Mouse (Mus musculus): ENCODE data around the gene Plekho1. TPM values are rescaled to one million over a fixed set of nuclear protein-coding genes. Genes with fewer than 3 reads are reported as not detected.
A peak's percentile ranks its signal among the peaks of the same experiment; 100 is the strongest.
"Not testable (repeated sequence)": the region's sequence is repeated elsewhere in the genome, so short reads cannot be mapped to it uniquely, and the experiment has no call there.

Gene Plekho1
- polyA plus RNA-seq, 1 experiment from 2014 or later: 80.1 TPM

DNA sequence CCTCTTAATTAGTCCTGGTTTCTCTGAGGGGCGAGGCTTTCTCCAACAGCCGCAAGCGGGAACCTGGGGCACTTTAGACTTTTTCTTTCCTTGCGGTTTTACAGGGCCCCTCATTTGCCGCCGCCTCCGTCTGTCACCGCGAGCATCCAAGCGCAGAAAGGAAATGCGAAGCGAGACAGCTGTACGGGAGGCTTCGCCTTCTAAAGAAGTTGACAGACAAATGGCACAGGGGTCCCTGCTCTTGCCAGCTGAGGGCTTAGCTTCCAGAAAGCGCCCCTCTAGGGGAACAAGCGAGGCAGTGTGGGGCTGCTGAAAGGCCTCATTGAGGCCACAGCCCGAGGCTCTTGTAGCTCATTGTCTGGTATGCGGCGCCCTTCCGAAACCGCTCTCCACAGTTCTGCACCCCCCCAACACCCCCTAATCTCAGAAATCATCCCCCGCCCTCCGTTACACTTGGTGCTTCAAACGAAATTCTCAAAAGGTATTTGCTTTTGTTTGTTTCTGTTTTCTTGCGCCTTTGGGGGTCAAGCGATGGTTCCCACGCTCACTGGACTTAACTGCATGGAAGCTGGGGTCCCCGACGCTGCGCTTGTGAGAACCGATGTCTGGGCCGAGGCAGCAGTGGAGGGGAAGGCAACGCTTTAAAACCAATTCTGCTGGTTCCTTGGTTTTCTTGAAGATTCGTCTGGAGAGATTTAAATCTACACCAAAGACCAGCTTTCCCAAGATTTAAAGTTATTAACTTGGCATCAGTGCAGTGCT is 22.7 kb downstream of the Plekho1 start:
- Histone ChIP-seq H3K4me3 (peak overlapping the region; percentile 27), H3K36me3 (no peaks in the 10 kb centered on the region), H3K9me3 (no peaks in the 10 kb centered on the region), H3K27ac (replicated peaks) (peak overlapping the region; percentile 83), H3K27me3 (peaks cover 10% of the 10 kb centered on the region; the same call in 1 of the 2 replicates), H3K9ac (replicated peaks) (peak overlapping the region; percentile 39; the same call in 1 of the 2 replicates), H3K4me1 (peaks cover 19% of the 10 kb centered on the region), H3K4me2 (replicated peaks) (peak overlapping the region; percentile 49)
- 2% methylated on average over 34 of the region's 34 CpGs for WGBS
- peak; percentile 96 for ATAC-seq (ENCODE audit: low FRiP score, low read depth)

DNA sequence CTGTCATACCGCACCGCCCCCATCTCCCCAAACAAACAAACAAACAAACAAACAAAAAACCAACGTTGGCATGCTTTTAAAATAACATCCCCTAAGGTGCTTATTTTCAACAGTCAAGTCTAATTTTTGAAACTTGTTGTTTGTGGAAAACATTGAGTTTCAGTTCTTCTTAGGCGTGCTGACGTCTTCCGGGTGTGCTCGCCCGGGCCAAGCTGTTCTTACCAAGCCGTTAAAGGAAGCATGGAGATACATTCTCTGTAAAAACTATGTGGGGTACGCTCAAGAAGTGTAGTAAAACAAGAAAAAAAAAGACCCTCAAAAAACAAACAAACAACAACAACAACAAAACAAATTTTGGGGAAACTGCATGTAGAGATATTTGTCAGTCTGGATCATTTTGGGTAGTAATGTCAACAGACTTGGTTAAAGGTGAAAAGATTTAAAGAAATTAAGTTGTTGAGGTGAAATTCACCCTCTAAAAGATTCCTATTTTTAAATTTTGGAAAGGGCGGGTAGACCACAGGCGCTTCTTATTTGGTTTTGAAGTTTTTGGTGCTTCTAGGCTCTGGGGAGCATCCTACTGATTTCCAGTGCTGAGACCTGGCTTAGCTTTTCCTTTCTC is 23.4 kb downstream of the Plekho1 start:
- H3K4me3 ChIP-seq: peak overlapping the region; percentile 27
- H3K27ac ChIP-seq (replicated peaks): peak overlapping the region; percentile 83
- ATAC-seq (ENCODE audit: low FRiP score, low read depth): no peak
- no peaks in the 10 kb centered on the region for H3K36me3 ChIP-seq
- peaks cover 19% of the 10 kb centered on the region for H3K4me1 ChIP-seq
- peak overlapping the region; percentile 39; the same call in 1 of the 2 replicates for H3K9ac ChIP-seq (replicated peaks)
- no peaks in the 10 kb centered on the region for H3K9me3 ChIP-seq
- 73% methylated on average over 12 of the region's 12 CpGs for WGBS
- peak overlapping the region; percentile 49 for H3K4me2 ChIP-seq (replicated peaks)
- H3K27me3 ChIP-seq: peaks cover 10% of the 10 kb centered on the region; the same call in 1 of the 2 replicates

DNA sequence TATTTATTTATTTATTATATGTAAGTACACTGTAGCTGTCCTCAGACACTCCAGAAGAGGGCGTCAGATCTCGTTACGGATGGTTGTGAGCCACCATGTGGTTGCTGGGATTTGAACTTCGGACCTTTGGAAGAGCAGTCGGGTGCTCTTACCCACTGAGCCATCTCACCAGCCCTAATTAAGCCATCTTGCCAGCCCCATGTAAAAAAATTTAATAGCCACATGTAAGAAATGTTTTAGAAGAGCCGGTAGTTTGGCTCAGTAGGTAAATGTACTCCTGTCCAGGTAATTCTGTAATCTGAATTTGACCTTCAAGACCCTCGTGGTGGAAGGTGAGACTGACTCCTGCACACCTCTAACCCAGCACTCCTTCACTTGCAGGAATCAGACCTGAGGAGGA is 25.1 kb downstream of the Plekho1 start:
- not testable (repeated sequence) for H3K27me3 ChIP-seq; H3K36me3 ChIP-seq; H3K9ac ChIP-seq (replicated peaks); H3K9me3 ChIP-seq; H3K27ac ChIP-seq (replicated peaks); H3K4me3 ChIP-seq; ATAC-seq (ENCODE audit: low FRiP score, low read depth); H3K4me2 ChIP-seq (replicated peaks)
- peaks cover 24% of the 10 kb centered on the region for H3K4me1 ChIP-seq
- WGBS: 61% methylated on average over 6 of the region's 7 CpGs

DNA sequence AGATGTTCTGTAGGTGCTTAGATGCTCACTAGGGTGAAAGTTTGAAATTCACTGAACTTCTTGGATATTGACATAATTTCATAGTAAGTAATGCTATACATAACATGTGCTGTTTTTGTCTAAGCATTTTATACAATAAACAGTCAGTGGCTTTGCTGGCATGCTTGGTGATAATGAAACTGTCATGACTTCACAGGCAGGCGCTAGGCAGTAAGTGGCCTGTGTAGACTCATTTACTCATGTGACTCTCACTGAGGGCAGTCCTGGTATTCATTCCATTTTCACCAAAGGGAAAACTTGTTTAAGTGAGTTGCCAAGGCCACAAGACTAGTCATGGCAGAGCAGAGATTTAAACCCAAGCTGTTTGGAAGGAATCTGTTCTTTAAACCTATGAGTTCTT is 26.5 kb downstream of the Plekho1 start:
- Histone ChIP-seq H3K27me3 (peaks cover 8% of the 10 kb centered on the region; the same call in 1 of the 2 replicates), H3K9ac (replicated peaks) (no peak overlapping the region), H3K4me2 (replicated peaks) (no peak overlapping the region), H3K9me3 (no peaks in the 10 kb centered on the region), H3K4me3 (no peak overlapping the region), H3K27ac (replicated peaks) (no peak overlapping the region), H3K36me3 (no peaks in the 10 kb centered on the region), H3K4me1 (peaks cover 24% of the 10 kb centered on the region)
- ATAC-seq (ENCODE audit: low FRiP score, low read depth): no peak
- 87% methylated on average over 1 of the region's 1 CpGs for WGBS

DNA sequence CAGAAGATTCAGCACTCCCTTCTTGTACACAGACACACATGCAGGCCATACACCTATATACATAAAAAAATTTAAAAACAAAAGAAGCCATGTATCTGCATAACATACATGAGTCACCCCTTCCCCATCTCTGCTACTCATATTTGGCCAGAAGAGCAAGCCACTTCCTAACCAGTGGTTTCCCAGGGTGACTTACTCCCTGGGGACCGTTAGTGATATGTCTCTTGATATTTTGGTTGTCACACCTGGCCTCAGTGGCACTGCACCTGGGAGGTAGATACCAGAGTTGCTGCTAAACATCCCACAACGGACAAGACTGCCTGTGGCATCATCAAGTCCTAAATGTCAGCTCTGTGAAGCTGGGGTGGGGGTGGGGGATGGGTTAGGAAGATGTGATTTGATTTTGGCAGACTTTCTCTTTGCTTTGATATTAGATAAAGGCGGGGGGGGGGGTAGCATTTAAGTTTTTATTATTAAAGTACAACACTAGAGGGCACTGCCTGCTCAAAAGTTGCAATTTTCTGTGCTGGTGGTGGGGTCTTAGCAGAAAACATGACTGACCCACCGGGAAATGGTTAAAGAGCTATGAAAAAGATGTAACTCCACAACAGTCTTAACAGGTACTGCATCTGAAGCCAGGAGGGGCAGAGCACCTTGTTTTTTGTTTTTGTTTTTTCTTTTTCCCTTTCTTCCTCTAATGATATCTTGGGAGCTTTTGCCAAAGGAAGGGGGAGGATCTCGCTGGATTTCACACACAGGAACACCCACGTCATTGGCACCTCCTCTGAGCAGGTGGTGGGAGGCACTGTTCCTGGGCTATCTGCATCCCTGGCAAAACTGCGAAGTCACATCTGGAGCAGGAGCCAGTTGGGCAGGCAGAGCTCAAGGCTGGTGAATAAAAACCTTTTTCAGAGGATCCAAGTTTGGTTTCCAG is 30.0 kb downstream of the Plekho1 start:
- peak overlapping the region; percentile 35; the same call in 1 of the 2 replicates for H3K4me2 ChIP-seq (replicated peaks)
- ATAC-seq (ENCODE audit: low FRiP score, low read depth): no peak

DNA sequence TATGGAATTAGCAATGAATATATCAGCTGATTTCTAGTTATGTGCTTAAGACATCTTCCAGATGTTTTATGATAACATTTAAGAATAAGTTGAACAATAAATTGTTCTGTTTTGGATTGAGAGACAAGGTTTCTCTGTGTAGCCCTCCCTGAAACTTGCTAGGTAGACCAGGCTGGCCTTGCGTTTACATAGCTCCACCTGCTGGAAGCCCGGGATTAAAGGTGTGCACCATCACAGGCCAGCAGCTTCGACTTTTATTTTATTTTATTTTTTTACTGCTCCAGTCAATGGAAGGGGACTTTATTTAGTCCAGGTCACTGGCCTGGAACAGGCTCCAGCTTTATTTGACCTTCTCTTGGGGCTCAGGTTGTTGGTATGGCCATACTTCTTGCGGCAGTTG is 32.1 kb downstream of the Plekho1 start:
- Histone ChIP-seq H3K27me3 (no peaks in the 10 kb centered on the region), H3K9ac (replicated peaks) (no peak overlapping the region), H3K4me2 (replicated peaks) (no peak overlapping the region), H3K36me3 (no peaks in the 10 kb centered on the region), H3K27ac (replicated peaks) (no peak overlapping the region), H3K4me1 (peaks cover 5% of the 10 kb centered on the region; the same call in 1 of the 2 replicates), H3K9me3 (no peaks in the 10 kb centered on the region), H3K4me3 (no peak overlapping the region)
- 45% methylated on average over 4 of the region's 4 CpGs for WGBS
- no peak for ATAC-seq (ENCODE audit: low FRiP score, low read depth)

More for the DNA sequence above, 30.0 kb downstream of the Plekho1 start:
- H3K9me3 ChIP-seq: no peaks in the 10 kb centered on the region
- WGBS: 10% methylated on average over 7 of the region's 7 CpGs
- H3K36me3 ChIP-seq: no peaks in the 10 kb centered on the region
- H3K27me3 ChIP-seq: no peaks in the 10 kb centered on the region
- H3K9ac ChIP-seq (replicated peaks): no peak overlapping the region
- H3K4me1 ChIP-seq: peaks cover 5% of the 10 kb centered on the region; the same call in 1 of the 2 replicates
- no peak overlapping the region for H3K27ac ChIP-seq (replicated peaks)
- 0 out of 2 replicates have a peak overlapping the region, but pooled peaks have one; percentile 10 for H3K4me3 ChIP-seq

DNA sequence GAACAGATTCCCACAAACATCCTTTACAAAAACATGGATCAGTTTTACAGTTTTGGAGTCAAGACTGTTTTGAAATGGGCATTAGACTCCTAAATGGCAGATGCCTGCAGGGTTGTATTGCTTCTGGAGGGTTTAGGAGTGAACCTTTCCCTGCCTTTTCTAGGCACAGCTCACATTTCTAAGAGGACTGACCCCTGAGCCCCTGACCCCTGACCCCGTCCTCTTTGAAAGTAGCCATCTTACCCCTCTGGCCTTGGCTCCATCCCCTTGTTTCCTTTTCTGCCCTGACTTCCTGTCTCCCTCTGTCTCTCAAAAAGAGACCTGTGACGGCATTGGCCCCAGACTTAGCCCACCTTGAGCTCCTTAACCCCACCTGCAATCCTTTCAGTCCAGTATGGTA is 32.6 kb downstream of the Plekho1 start:
- H3K9ac ChIP-seq (replicated peaks): no peak overlapping the region
- no peak for ATAC-seq (ENCODE audit: low FRiP score, low read depth)
- no peaks in the 10 kb centered on the region for H3K27me3 ChIP-seq
- H3K4me3 ChIP-seq: no peak overlapping the region
- no peak overlapping the region for H3K27ac ChIP-seq (replicated peaks)
- no peaks in the 10 kb centered on the region for H3K36me3 ChIP-seq
- H3K4me1 ChIP-seq: peaks cover 5% of the 10 kb centered on the region; the same call in 1 of the 2 replicates
- H3K4me2 ChIP-seq (replicated peaks): no peak overlapping the region
- H3K9me3 ChIP-seq: no peaks in the 10 kb centered on the region
- 44% methylated on average over 2 of the region's 2 CpGs for WGBS

DNA sequence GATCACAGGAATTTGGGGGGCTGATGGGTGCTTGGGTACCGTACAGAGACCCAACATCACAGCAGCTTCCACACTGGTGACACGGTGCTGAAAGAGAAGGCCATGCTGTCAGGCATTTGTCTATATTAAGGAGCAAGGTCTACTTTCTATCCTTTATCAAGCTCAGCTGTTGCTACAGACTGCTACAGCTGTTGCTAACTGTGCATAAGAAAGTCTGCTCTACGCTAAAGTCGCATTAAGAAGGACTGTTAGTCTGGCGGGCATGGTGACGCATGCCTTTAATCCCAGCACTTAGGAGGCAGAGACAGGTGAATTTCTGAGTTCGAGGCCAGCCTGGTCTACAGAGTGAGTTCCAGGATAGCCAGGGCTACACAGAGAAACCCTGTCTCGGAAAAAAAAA is 33.6 kb downstream of the Plekho1 start:
- H3K27me3 ChIP-seq; H3K36me3 ChIP-seq; H3K4me1 ChIP-seq; H3K27ac ChIP-seq (replicated peaks); H3K9me3 ChIP-seq; ATAC-seq (ENCODE audit: low FRiP score, low read depth); H3K4me2 ChIP-seq (replicated peaks); H3K4me3 ChIP-seq; H3K9ac ChIP-seq (replicated peaks): not testable (repeated sequence)
- WGBS: 83% methylated on average over 8 of the region's 8 CpGs

DNA sequence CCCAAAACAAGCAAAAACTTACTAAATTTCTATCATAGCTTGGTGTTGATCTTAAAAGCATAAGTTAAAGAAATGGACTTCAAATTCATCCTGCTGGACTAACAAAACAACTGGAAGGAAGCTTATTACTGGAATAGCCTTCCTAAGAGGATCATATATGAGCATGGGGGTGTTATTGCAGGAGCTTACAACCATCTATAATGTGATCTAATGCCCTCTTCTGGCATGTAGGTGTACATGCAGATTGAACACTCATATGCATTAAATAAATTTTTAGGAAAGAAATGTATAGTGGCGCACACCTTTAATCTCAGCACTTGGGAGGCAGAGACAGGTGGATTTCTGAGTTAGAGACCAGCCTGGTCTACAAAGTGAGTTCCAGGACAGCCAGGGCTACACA is 36.0 kb downstream of the Plekho1 start:
- no peaks in the 10 kb centered on the region for H3K4me1 ChIP-seq
- no peaks in the 10 kb centered on the region for H3K36me3 ChIP-seq
- no peak overlapping the region for H3K27ac ChIP-seq (replicated peaks)
- no peak overlapping the region for H3K4me2 ChIP-seq (replicated peaks)
- no peak for ATAC-seq (ENCODE audit: low FRiP score, low read depth)
- WGBS: 100% methylated on average over 1 of the region's 1 CpGs
- no peaks in the 10 kb centered on the region for H3K27me3 ChIP-seq
- H3K4me3 ChIP-seq: no peak overlapping the region
- H3K9ac ChIP-seq (replicated peaks): no peak overlapping the region
- no peaks in the 10 kb centered on the region for H3K9me3 ChIP-seq

DNA sequence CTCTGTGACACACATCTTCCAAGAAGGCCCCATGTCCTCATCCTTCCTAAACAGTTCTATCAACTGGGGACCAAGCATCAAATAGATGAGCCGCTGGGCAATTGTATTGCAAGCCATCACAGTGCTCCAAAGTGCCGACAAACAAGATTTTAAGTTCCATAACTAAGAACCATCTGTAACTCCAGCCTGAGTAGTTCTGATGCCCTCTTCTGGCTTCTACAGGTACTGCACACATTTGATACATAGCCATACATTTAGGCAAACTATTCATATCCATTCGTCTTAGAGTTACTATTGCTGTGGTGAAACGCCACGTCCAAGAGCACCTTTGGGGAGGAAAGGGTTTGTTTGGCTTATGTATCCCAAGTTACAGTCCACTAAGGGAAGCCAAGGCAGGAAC is 36.7 kb downstream of the Plekho1 start:
- Histone ChIP-seq H3K4me2 (replicated peaks) (no peak overlapping the region), H3K27me3 (no peaks in the 10 kb centered on the region), H3K9ac (replicated peaks) (no peak overlapping the region), H3K4me1 (no peaks in the 10 kb centered on the region), H3K9me3 (no peaks in the 10 kb centered on the region), H3K4me3 (no peak overlapping the region), H3K27ac (replicated peaks) (no peak overlapping the region), H3K36me3 (no peaks in the 10 kb centered on the region)
- ATAC-seq (ENCODE audit: low FRiP score, low read depth): no peak
- 72% methylated on average over 5 of the region's 5 CpGs for WGBS

DNA sequence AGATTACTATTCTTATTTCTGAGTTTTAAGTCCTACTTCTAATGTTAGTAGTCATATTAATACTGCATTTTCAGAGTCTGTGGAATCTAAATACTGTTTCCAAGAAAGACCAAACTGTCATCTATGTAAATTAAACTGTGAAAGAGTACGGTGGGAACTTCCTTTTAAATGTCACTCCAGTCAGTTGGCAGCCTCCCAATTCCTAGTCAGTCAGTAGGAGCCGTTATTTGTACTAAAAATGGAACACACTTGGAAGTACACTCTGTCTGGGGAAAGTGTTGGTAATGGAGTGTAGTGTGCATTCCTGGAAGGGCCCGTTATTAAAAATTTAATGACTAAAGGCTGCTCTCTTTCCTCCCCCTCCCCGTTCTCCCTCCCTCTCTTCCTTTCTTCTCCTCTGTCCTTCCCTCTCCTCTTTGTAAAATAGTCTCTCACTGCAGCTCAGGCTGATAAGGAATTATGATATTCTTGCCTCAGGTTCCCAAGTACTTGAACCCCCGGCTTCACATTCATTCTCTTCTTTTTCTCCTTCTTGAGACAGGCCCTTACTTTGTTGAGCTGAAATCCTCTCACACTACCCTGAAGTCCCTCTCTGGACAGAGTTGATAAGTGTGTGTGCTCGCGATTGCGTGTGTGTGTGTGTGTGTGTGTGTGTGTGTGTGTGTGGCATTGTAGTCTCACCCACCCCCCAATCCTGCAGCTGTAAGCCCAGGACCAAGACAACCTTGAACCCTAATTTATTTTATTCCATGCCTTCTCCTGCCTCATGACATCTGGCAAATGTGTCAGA is 38.2 kb downstream of the Plekho1 start:
- Histone ChIP-seq H3K9me3 (no peaks in the 10 kb centered on the region), H3K4me3 (no peak overlapping the region), H3K27me3 (no peaks in the 10 kb centered on the region), H3K4me1 (peaks cover 8% of the 10 kb centered on the region), H3K36me3 (no peaks in the 10 kb centered on the region), H3K4me2 (replicated peaks) (no peak overlapping the region), H3K9ac (replicated peaks) (no peak overlapping the region), H3K27ac (replicated peaks) (no peak overlapping the region)
- WGBS: 79% methylated on average over 8 of the region's 8 CpGs
- ATAC-seq (ENCODE audit: low FRiP score, low read depth): no peak
